Mouse (Mus musculus) hindbrain, embryonic 12.5 days (tissue): Measurements from ENCODE around the gene Uqcrh. TPM values are rescaled to one million over a fixed set of nuclear protein-coding genes. Genes with fewer than 3 reads are reported as not detected.

Source experiments
- polyA plus RNA-seq: library from polyadenylated mRNA; unstranded; fragments of >200 nt; fragmentation: Nextera tagmentation; extraction: Ambion mirVana; gene quantifications from 2 replicates; pipeline ENCODE4 v1.2.1, GENCODE M21; 2016

The Uqcrh gene
- polyA plus RNA-seq, 1 experiment from 2014 or later: 361 TPM

Other genes starting within 250 kb of the Uqcrh start
- 5.0 and 6.7 TPM in 2 replicates for gene Mob3c, start 247.0 kb downstream of the Uqcrh start, polyA plus RNA-seq
- gene Mknk1, start 235.9 kb downstream of the Uqcrh start, polyA plus RNA-seq: 28.0 and 30.8 TPM in 2 replicates
- gene Kncn, start 190.7 kb downstream of the Uqcrh start, polyA plus RNA-seq: not detected in 2 replicates
- gene 6430628N08Rik, start 184.4 kb downstream of the Uqcrh start, polyA plus RNA-seq: 0.17 TPM in 1 of 2 replicates, not detected in the other
- gene Dmbx1, start 135.1 kb downstream of the Uqcrh start, polyA plus RNA-seq: 10.1 and 14.7 TPM in 2 replicates
- 7.3 and 7.7 TPM in 2 replicates for gene Faah, start 57.1 kb downstream of the Uqcrh start, polyA plus RNA-seq
- gene Nsun4, start 21.2 kb downstream of the Uqcrh start, polyA plus RNA-seq: 16.3 and 21.1 TPM in 2 replicates
- gene Lrrc41, start 198 bp upstream of the Uqcrh start, polyA plus RNA-seq: 72.8 and 73.8 TPM in 2 replicates
- 28.3 and 28.5 TPM in 2 replicates for gene Rad54l, start 48.6 kb upstream of the Uqcrh start, polyA plus RNA-seq
- gene Pomgnt1, start 48.8 kb upstream of the Uqcrh start, polyA plus RNA-seq: 62.7 and 67.5 TPM in 2 replicates
- gene Lurap1, start 76.3 kb upstream of the Uqcrh start, polyA plus RNA-seq: 1.6 and 2.2 TPM in 2 replicates
- 0.17 TPM in 1 of 2 replicates, not detected in the other for gene Tspan1, start 92.5 kb upstream of the Uqcrh start, polyA plus RNA-seq
- gene 1700042G07Rik, start 98.3 kb upstream of the Uqcrh start, polyA plus RNA-seq: not detected in 2 replicates
- not detected in 2 replicates for gene Gm49337, start 98.3 kb upstream of the Uqcrh start, polyA plus RNA-seq
- gene Pik3r3, start 146.5 kb upstream of the Uqcrh start, polyA plus RNA-seq: 108 and 113 TPM in 2 replicates